Mouse (Mus musculus) MEL-GATA-1-ER (cell line): Measurements from ENCODE around the gene Zfp654.
A peak's percentile ranks its signal among the peaks of the same experiment; 100 is the strongest.

Experiments used
- DNase-seq: peaks from one replicate; pipeline ENCODE4 v3.0.0-alpha.2; 2012; ENCODE audit warnings: low read depth; ENCODE audit errors: extremely low read depth

Gene Zfp654

DNA sequence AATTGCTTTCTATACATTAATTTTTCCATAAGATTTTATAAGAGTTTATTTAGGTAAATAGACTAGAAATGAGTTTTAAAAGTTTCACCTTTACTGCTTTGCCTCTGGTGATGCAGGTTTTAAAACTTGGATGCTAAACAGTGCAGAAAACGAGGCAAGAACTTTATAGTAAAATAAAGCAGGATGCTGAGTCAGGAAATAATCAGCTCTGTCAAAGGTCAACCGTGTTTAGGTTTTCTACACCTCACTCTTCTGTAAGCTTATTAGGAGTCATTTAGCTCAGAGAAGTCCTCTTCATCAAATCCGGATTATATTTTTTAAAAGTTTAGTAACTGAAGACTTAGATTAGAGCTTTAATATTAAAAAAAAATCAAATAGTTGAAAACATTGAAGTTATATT is 5.5 kb upstream of the Zfp654 start:
- DNase-seq, result no peak

DNA sequence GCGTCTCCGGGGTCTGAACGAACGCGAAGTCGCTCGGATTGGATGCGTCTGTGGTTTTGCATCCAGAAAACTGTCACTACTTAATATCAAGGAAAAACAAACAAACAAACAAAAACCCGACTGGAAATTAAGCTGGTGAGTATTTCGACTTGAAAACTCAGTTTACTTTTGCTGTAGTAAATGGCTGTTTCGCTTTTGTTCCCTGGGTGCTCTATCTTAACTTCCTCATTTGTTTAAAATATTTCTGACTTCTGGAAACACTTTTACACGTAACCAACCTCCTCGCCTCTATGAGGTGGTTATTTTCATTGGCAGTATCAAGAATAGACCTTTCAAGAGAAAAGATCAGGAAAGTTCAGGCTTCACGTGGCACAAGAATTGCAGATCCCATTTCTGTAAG is 1.4 kb upstream of the Zfp654 start:
- DNase-seq, result no peak

DNA sequence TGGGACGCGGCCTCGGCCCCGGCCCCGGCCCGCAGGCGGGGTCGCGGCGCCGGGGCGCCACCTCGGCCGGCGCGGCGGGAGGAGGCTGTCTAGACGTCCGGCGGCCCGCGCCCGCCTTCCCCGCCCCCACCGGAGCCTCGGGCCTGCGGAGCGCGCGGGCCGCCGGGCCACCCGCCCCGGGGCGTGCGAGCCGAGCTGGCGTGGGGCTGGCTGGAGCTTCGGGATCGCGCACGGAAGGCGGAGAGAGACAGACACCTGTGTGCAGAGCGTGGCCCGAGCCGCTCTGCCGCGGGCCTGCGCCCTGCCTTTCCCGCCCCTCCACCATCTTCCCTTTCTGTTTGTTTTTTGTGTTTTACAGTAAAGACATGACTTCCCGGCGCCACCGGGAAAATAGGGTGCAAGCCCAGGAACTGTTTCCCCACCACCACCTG is 1.0 kb upstream of the Zfp654 start:
- no peak for DNase-seq

DNA sequence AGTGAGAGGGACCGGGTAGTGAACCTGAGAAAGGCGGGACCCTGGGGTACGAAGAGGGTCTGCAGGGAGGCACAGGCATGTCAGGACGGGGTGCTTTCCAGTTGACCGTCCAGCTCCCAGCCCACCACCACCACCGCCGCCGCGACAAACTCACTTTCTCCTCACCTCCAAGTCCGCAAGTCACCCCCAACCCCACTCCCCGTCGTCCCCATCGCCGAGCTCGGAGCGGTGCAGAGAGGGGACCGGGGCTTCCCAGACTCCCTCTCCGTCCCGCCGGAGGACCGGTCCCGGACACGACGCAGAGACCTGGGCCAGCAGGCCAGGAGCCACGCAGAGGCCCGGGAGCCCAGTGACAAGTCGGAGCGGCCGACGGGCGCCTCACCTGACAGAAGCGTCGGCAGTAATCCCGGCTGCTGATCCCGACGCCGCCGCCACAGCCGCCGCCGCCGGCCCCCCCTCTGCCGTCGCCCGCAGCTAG is 328 bp downstream of the Zfp654 start:
- no peak for DNase-seq

DNA sequence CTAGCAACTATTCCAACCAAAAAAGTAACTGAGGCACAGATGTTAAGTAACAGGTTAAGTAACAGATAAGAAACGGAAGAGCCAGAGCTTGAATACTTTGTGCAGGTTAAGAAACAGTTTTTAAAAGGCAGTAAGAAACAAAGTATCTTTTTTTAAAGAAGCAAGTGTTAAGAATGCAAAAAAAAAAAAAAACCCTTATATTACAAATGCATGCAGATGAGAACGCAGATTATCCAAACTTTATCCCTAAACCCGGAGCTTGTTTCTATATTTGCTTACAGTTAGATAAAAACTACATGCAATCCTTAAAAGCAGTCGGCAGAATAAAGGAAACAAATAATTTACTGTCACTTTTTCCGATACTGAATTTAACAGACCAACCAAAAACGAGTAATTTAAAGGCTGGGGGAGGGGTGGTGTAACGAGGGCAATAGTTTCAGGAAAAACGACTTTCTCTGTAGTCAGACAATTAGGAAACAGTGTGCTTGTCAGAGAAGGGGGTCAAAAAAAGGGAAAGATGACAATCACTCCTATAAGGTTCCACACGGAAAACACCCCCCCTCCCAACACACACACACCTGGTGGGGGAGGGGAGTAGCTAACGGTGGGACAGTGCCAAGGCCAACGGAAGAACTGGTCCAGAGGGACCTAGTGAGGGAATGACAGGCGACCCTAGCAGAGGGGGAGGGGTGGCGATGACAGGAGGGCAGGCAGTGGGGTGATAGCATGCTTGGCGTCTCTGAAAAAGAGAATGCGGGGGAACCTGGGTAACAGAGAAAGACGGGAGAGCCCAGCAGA is 966 bp downstream of the Zfp654 start:
- no peak for DNase-seq

DNA sequence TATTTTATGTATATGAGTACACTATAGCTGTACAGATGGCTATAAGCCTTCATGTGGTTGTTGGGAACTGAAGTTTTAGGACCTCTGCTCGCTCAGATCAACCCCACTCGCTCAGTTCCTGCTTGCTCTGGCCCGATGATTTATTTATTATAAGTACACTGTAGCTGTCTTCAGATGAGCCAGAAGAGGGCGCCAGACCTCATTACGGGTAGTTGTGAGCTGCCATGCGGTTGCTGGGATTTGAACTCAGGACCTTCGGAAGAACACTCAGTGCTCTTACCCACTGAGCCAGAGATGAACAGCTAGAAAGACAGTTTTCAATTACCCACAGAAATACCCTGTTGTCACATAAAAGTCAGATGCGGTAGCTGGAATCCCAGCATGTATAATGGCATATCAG is 5.5 kb downstream of the Zfp654 start:
- no peak for DNase-seq

DNA sequence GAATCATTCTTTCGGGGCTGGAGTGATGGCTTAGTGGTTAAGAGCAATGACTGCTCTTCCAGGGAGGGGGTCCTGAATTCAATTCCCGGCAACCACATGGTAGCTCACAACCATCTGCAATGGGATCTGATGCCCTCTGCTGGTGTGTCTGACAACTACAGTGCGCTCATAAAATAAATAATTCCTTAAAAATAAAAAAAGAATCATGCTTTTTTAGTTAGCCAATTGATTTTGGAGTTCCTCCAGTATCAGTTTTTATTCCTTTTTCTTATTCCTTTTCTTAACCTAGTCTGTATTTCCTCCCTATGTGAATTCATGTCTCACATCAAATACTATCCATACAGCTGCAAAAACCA is 9.1 kb downstream of the Zfp654 start:
- DNase-seq, result no peak

DNA sequence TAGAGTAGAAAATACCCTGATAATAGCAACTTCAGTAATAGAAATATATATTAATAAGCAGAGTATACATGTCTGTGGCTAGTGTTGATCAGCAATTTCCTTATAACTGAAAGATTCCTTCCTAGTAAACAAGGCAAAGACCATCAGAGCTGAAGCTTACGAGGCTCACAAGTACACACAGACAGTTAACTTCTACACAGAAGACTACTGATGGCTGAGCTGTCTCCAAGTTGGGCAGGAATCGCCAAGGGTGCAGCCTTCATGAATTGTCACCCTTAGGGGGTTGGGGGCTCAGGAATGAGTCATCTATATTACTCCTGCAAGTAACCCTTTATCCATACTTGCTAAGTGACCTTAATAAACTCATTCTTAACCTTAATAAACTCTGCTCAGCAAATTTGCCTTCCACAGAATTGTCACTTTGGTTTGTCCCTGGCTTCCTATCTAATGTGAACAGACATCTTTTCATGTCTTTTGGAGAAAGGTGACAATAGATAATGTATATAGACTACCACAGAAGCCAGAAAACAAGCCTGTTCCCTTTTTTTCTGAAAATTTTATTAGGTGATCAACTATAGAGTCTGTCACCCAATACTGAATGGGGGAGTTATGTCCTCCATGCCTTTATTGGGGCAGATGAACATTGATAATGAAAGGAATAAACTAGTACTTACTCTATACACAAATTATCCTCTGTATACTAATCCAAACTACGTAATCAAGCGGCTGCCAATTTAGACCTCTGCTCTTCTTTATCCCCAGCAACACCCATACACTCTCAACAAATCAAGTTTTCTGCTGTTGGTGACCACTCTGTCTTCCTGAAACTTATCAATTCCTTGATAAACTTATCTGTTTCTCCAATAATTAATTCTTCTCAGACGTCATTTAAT is 9.7 kb downstream of the Zfp654 start:
- peak; percentile 87 for DNase-seq

DNA sequence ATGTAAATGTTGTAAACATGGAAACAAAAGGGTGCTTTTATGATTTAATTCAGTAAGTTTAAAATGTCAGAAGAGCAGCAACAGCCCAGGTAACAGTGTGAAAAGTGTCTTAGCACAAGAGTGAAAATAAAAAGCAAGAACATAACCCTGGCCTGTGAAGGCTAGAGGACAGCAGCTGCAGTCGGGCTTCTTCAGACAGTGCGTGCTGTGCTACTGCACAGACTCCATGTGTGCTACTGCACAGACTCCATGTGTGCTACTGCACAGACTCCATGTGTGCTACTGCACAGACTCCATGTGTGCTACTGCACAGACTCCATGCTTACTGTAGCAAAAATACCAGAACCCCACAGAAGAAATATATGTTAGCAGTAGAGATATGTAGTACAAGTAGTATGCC is 14.7 kb downstream of the Zfp654 start:
- no peak for DNase-seq

DNA sequence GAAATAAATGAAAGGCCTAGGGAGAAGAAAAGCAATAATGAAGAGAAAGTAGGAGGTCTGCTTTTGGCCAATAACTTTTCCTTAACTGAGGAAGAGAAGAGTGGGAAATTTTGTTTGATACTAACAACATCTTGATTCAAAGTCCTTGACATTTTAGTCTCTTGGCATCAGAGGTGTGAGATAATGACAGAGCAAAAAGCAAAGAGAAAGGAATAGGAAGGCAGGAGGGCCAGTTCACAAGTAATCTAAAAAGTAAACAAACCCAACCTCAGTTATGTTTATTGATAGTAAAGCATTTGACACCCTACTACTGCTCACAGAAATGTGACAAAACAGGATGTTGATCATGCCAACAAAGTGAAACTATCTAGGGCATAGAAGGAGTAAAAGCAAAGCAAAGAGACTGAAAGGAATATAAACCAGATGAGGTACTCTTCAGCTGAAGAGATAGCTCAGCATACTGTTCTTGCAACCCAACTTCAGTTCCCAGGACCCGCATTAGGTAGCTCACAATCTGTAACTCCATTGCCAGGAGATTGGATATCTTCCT is 15.4 kb downstream of the Zfp654 start:
- DNase-seq, result no peak

DNA sequence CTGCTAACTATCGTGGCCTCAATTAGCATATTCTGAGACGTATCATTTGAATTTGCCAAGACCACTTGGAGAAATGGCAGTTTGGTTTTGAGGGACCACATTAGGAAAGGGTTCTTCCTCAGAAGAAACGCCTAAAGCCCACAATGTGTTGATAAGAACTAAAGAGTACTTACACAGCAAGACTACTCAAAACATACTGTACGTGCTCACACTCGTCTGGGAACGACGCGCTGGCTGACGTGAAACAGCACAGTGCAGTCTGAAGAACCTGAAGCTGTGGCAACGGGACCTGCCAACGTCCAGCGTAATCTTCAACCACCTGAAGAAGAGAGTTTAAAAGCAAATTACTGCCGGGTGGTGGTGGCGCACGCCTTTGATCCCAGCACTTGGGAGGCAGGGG is 21.2 kb downstream of the Zfp654 start:
- DNase-seq, result no peak

DNA sequence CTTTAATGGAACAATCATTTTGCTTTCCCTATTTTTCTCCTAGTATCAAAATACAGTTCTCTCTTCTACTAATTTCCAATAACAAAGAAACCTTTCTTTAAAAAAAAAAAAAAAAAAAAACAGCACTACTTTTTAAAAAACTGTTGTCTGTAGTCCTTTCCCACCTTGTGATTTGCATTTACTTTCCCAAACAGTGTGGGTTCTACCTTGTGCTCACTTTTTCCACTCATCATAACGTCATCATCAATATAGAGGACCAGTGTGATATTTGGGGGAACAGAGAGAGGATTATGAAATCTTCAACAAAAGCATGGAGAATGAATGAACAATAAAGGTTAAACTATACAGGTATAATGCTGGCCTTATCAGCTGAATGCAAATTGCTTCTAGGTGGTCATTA is 27.0 kb downstream of the Zfp654 start:
- DNase-seq, result no peak

DNA sequence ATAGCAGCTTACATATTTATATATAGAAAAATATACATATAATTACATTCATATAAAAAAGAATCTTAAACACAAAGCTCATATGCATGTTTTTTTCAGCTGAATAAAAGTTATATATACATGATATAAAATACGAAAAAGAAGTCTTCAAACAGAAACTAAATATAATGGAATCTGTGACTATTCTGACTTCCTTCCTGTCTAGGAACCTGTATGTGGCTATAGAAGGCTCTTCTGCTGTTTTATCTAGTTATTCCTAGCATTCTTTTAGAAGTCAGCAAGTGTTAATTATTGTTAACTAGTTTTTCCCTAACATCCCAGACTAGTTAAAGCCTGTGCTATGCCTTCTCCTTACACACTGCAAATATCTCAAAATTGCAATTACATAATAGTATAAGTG is 27.6 kb downstream of the Zfp654 start:
- no peak for DNase-seq

DNA sequence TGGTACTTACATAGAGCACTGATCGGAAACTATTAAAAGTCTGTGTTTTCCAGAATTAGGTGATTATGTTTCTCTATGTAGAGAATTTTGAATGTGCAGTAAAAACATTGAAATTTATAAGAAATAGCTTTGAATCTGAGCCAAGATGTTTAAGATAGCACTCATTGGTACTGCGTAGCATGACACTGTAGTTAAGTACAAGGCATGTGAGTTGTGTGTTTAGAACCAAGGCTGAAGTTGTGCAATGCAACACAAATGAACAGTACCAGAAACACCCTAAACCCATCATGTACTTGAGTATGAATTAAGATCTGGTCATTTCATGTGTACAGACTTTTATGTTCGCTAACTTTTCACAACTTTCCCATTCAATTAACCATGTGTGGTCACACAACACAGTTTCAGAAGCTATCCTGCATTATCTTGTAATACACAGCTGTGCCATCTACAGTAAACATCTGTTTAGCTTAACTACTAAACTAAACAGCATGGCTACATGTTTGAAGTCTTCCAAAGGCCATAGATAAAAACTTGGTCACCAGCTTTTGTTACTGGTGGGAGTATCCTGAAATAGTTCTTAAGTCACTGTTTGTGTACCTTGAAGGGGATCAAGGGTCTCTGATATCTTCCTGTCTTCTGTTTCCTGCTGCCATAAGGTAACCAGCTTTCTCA is 34.2 kb downstream of the Zfp654 start:
- DNase-seq, result no peak

DNA sequence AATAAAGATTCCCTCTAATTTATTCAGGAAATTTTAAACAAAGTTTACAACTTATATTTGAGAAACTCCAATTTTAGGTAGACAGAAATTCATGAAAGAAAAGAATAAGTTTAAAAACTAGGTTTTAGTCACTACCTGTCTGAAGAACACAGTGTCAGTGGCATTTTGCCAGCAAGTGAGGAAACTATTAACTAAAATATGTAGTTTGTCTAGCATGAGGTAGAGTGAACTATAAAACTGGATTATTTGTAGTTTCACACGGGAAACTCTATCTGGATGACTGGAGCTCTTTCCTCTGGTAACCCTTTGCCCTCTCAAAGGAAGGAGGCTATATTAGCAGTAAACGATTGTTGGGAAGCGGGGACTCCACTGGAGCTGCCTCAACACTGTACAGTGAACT is 48.4 kb downstream of the Zfp654 start:
- no peak for DNase-seq

DNA sequence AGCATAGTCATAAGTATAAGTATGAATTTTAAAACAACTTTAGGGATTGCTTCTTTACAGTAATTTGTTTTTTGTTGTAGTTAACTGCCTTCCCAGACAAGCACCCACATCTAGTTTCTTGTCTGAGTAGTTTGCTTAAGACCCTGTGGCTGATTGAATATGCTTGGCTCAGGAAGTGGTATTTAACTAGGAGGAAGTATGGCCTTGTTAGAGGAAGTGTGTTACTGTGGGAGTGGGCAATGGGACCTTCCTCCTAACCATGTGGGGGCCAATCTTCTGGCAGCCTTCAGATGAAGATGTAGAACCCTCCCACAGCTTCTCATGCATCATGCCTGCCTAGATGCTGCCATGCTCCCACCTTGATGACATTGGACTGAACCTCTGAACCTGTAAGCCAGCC is 49.8 kb downstream of the Zfp654 start:
- peak; percentile 7 for DNase-seq

DNA sequence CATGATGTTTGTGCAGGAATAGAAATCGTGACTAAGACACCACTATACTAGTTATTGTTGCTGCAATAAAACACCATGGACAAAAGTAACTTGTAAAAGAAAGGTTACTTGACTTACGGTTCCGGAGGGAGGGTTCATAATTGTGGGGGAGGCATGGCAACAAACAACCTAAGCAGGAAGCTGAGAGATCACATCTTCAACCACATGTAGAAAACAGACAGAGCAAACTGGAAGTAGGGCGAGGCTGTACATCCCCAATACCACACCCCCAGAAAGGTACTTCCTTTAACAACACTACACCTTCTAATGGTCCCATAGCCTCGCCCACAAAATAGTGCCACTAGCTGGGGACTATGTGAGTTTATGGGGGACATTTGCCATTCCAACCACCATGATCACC is 51.1 kb downstream of the Zfp654 start:
- no peak for DNase-seq

DNA sequence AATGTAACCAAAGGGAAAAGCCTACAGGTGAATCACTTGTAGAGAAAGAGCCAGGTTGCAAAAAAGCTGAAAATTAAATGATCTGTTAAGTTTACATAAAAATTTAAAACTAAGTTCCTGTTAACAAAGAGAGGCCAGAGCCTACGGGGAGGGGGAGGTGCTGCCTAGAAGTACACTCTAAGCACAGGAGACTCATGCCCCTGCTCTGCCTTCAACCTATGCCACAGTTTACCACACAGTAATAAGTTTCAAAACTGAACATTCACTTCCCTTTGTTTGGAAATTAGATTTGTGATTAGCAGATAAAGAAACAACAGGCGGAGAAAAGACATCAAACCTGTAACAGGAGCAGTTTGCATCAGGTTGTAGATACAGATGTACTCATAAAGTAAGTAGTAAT is 56.6 kb downstream of the Zfp654 start:
- no peak for DNase-seq

DNA sequence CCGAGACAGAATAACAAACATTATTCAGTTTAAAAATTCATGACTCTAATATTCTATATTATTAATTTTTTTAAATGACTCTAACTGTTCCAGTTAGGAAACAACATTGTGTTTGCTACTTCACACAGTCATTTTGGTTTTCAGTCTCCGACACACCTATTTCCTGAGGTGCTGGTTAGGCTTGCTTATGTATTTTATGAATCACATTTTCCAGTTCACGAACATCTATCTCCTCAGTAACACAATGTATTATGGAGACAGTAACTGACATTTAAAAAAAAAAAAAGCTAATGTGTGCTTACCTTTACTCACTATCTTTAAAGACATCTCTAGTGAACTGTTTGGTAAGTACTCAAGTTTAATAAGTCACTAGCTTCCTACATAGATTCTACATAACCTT is 61.7 kb downstream of the Zfp654 start:
- no peak for DNase-seq

DNA sequence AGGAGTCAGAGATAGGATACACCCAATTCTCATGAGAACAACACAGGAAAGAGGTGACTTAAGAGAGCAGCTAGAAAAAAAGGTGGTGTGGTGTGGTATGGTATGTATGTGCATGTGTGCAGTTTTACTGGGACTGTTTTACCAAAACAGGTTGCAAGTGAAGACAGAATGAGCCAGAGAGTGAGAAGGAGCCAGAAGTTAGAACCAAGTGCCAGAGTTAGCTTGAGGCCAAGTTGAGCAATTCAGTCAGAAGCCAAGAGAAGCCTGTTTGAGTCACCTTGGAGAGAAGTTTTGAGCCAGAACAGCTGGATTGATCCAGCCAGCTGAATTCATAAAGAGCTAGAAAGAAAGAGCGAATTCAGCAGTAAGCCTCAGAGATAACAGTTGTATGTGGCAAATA is 75.9 kb downstream of the Zfp654 start:
- DNase-seq, result no peak

DNA sequence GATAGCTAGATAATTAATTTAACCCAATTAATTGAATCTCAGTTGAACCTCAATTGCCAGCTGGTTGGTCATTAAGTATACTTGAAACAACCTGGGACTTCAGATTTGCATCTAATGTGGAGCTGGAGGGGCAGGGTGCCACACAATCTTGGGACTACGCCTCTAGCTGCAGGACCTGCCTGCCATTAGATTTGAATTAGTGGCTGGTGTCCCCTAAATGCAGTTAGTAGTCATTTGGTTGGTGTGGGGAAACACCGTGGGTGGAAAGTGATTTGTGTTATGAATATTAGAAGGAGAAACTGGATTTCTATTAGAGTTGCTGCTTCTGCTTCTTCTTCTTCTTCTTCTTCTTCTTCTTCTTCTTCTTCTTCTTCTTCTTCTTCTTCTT is 80.0 kb downstream of the Zfp654 start:
- DNase-seq, result no peak
